Mouse (Mus musculus) midbrain, embryonic 11.5 days (tissue): Measurements from ENCODE around the gene Olfr544. TPM values are rescaled to one million over a fixed set of nuclear protein-coding genes. Genes with fewer than 3 reads are reported as not detected.

Experiments
- ATAC-seq: fragments of 200-750 bp; cut with Nextera tagmentation; 2 replicates; pipeline ENCODE4 v1.8.0; 2017; ENCODE audit warnings: moderate TSS enrichment, moderate library complexity; ENCODE audit not compliant: low FRiP score
- DNase-seq: peaks from one replicate; pipeline ENCODE4 v3.0.0; 2015; ENCODE audit warnings: low spot score; ENCODE audit errors: missing footprints
- H3K27ac ChIP-seq: fragments of 300-500 bp; sonication (generic); 2 replicates; pipeline ENCODE4 v1.5.1; 2014; ENCODE audit warnings: low read depth, low read length
- H3K27me3 ChIP-seq: fragments of 300-500 bp; sonication (generic); 2 replicates; pipeline ENCODE4 v1.6.1; 2014; ENCODE audit warnings: mild to moderate bottlenecking, low read length, moderate library complexity, mixed read lengths; ENCODE audit not compliant: control insufficient read depth, insufficient read depth
- H3K36me3 ChIP-seq: fragments of 300-500 bp; sonication (generic); 2 replicates; pipeline ENCODE4 v1.6.1; 2014; ENCODE audit warnings: mild to moderate bottlenecking, low read length, moderate library complexity, mixed read lengths; ENCODE audit not compliant: control insufficient read depth, insufficient read depth
- H3K4me1 ChIP-seq: fragments of 300-500 bp; sonication (generic); 2 replicates; pipeline ENCODE4 v1.6.1; 2014; ENCODE audit warnings: low read length; ENCODE audit not compliant: control insufficient read depth, insufficient read depth
- H3K4me2 ChIP-seq: fragments of 300-500 bp; sonication (generic); 2 replicates; pipeline ENCODE4 v1.6.1; 2014; ENCODE audit warnings: mild to moderate bottlenecking, moderate library complexity
- H3K4me3 ChIP-seq: fragments of 300-500 bp; sonication (generic); 2 replicates; pipeline ENCODE4 v1.5.1; 2014; ENCODE audit warnings: low read depth, low read length
- H3K9ac ChIP-seq: fragments of 300-500 bp; sonication (generic); 2 replicates; pipeline ENCODE4 v1.6.1; 2014; ENCODE audit warnings: low read length
- H3K9me3 ChIP-seq: fragments of 300-500 bp; sonication (generic); 2 replicates; pipeline ENCODE4 v1.6.1; 2016; ENCODE audit warnings: low read length; ENCODE audit not compliant: control insufficient read depth
- WGBS: fragments of 180-500 bp; shearing (Covaris S2); extraction: QIAGEN DNeasy Blood & Tissue Kit; methylation state at CpG from one replicate; pipeline ENCODE4 v1.1.7; 2014; 5-methylcytosine and 5-hydroxymethylcytosine counted together
- polyA plus RNA-seq: library from polyadenylated mRNA; unstranded; fragments of >200 nt; fragmentation: Nextera tagmentation; extraction: Ambion mirVana; gene quantifications from 2 replicates; pipeline ENCODE4 v1.2.1, GENCODE M21; 2014

Olfr544 gene
- polyA plus RNA-seq, 1 experiment from 2014 or later: 0.10 TPM

GRCm38 (mm10) chr7:102458618-102459380 lies 29.3 kb downstream of the Olfr544 start:
- ATAC-seq (no peak), DNase-seq (no peak)
- Histone ChIP-seq H3K27me3 (no peaks in the 10 kb centered on the region), H3K9ac (no peak overlapping the region), H3K9me3 (no peaks in the 10 kb centered on the region), H3K4me3 (no peak overlapping the region), H3K4me1 (no peaks in the 10 kb centered on the region), H3K27ac (no peak overlapping the region), H3K4me2 (no peak overlapping the region), H3K36me3 (peaks cover 40% of the 10 kb centered on the region)
- 79% methylated on average over 5 of the region's 5 CpGs for WGBS

- H3K4me3 ChIP-seq: no peak overlapping the region
- 95% methylated on average over 9 of the region's 9 CpGs for whole genome bisulfite sequencing
- H3K9ac ChIP-seq: no peak overlapping the region
- peaks cover 22% of the 10 kb centered on the region for H3K36me3 ChIP-seq
- no peak overlapping the region for H3K27ac ChIP-seq
- no peaks in the 10 kb centered on the region for H3K27me3 ChIP-seq
- peaks cover 15% of the 10 kb centered on the region; the same call in 1 of the 2 replicates for H3K4me1 ChIP-seq
- no peak overlapping the region for H3K4me2 ChIP-seq
- no peaks in the 10 kb centered on the region for H3K9me3 ChIP-seq
- DNase-seq (no peak), ATAC-seq (no peak)
Measured at GRCm38 (mm10) chr7:102446438-102446837, 41.7 kb downstream of the Olfr544 start.

GRCm38 (mm10) chr7:102444301-102444700 lies 43.8 kb downstream of the Olfr544 start:
- ATAC-seq: no peak
- H3K4me2 ChIP-seq: no peak overlapping the region
- peaks cover 20% of the 10 kb centered on the region for H3K36me3 ChIP-seq

GRCm38 (mm10) chr7:102442432-102442831 lies 45.7 kb downstream of the Olfr544 start:
- H3K9me3 ChIP-seq: no peaks in the 10 kb centered on the region
- H3K36me3 ChIP-seq: peaks cover 11% of the 10 kb centered on the region; the same call in 1 of the 2 replicates
- peak overlapping the region; percentile 90 for H3K9ac ChIP-seq
- peak overlapping the region; percentile 43 for H3K4me2 ChIP-seq
- peaks cover 2% of the 10 kb centered on the region; the same call in 1 of the 2 replicates for H3K27me3 ChIP-seq
- H3K4me1 ChIP-seq: peaks cover 15% of the 10 kb centered on the region; the same call in 1 of the 2 replicates
- DNase-seq (no peak), ATAC-seq (0 out of 2 replicates have a peak, but pooled peaks have one; percentile 10)
- 5% methylated on average over 4 of the region's 4 CpGs for WGBS
- H3K27ac ChIP-seq: no peak overlapping the region; the same call in 1 of the 2 replicates
- peak overlapping the region; percentile 91 for H3K4me3 ChIP-seq

More at GRCm38 (mm10) chr7:102444301-102444700, 43.8 kb downstream of the Olfr544 start:
- 80% methylated on average over 2 of the region's 2 CpGs for WGBS
- Histone ChIP-seq H3K4me3 (no peak overlapping the region), H3K9ac (no peak overlapping the region), H3K27ac (no peak overlapping the region), H3K27me3 (peaks cover 2% of the 10 kb centered on the region; the same call in 1 of the 2 replicates), H3K4me1 (peaks cover 15% of the 10 kb centered on the region; the same call in 1 of the 2 replicates), H3K9me3 (no peaks in the 10 kb centered on the region)
- DNase-seq: no peak

- Histone ChIP-seq H3K4me2 (peak within 1 kb of the TSS; percentile 43), H3K27me3 (peaks cover 2% of the 10 kb centered on the region; the same call in 1 of the 2 replicates), H3K4me3 (peak within 1 kb of the TSS; percentile 91), H3K9me3 (no peaks in the 10 kb centered on the region), H3K9ac (peak within 1 kb of the TSS; percentile 90), H3K27ac (peak within 1 kb of the TSS; percentile 84), H3K4me1 (peaks cover 15% of the 10 kb centered on the region; the same call in 1 of the 2 replicates), H3K36me3 (peaks cover 11% of the 10 kb centered on the region; the same call in 1 of the 2 replicates)
- WGBS: under 1% methylated on average over 55 of the region's 56 CpGs
- peak; percentile 98 for ATAC-seq
- peak; percentile 99 for DNase-seq
Measured at GRCm38 (mm10) chr7:102441657-102442391, 46.3 kb downstream of the Olfr544 start, which contains the start of gene Rrm1. Gene Rrm1, plus strand, starts transcription at chr7:102441695.

GRCm38 (mm10) chr7:102440822-102441656 lies 47.1 kb downstream of the Olfr544 start:
- peak overlapping the region; percentile 43; the same call in 1 of the 2 replicates for H3K4me2 ChIP-seq
- peak overlapping the region; percentile 25; the same call in 1 of the 2 replicates for H3K27ac ChIP-seq
- 55% methylated on average over 15 of the region's 15 CpGs for WGBS

GRCm38 (mm10) chr7:102434344-102434743 lies 53.8 kb downstream of the Olfr544 start:
- Histone ChIP-seq H3K4me2 (no peak overlapping the region), H3K4me1 (no peaks in the 10 kb centered on the region), H3K4me3 (no peak overlapping the region), H3K27me3 (no peaks in the 10 kb centered on the region), H3K36me3 (no peaks in the 10 kb centered on the region), H3K9me3 (no peaks in the 10 kb centered on the region), H3K27ac (no peak overlapping the region), H3K9ac (no peak overlapping the region)
- WGBS: 86% methylated on average over 2 of the region's 2 CpGs
- DNase-seq: no peak
- no peak for ATAC-seq

More at GRCm38 (mm10) chr7:102440822-102441656, 47.1 kb downstream of the Olfr544 start:
- ATAC-seq (peak; percentile 28; the same call in 1 of the 2 replicates), DNase-seq (peak; percentile 90)
- Histone ChIP-seq H3K9me3 (no peaks in the 10 kb centered on the region), H3K27me3 (peaks cover 2% of the 10 kb centered on the region; the same call in 1 of the 2 replicates), H3K4me3 (peak overlapping the region; percentile 91), H3K36me3 (peaks cover 7% of the 10 kb centered on the region; the same call in 1 of the 2 replicates), H3K9ac (peak overlapping the region; percentile 90; the same call in 1 of the 2 replicates), H3K4me1 (peaks cover 15% of the 10 kb centered on the region; the same call in 1 of the 2 replicates)
